In genomic region chr7:34484908-34485598, GRCm38 (mm10) we compare ENCODE assay signal across 10 mouse cellular contexts.
DNase-seq lines count a peak whose midpoint lies in the region; ATAC-seq and TF ChIP-seq lines count a peak whose summit lies in the region.
"Had no signal": no experiment of that assay in that cellular context is flagged by ENCODE, and none has a peak within 500 bp of the region (broad histone marks: within the 10 kb centered on the region; RNA-seq: fewer than 3 reads in every experiment).

No protein-coding gene starts in this region.

- H3K4me3 ChIP-seq in forebrain, postnatal 0 days (ENCODE audit: low read depth, low read length) = no peak overlapping the region
- no peak overlapping the region for H3K4me3 ChIP-seq in forebrain, embryonic 16.5 days (replicated peaks; ENCODE audit: low read length)
- H3K4me3 ChIP-seq in lung, embryonic 15.5 days = no peak overlapping the region
- no peak overlapping the region for H3K4me3 ChIP-seq in heart, embryonic 10.5 days

- WGBS in forebrain, postnatal 0 days = 82% methylated on average over 18 of the region's 18 CpGs
- 86% methylated on average over 18 of the region's 18 CpGs for WGBS in forebrain, embryonic 16.5 days
- 54% methylated on average over 18 of the region's 18 CpGs for WGBS in lung, embryonic 15.5 days
- WGBS in heart, embryonic 10.5 days = 76% methylated on average over 18 of the region's 18 CpGs

- no peaks in the 10 kb centered on the region for H3K4me1 ChIP-seq in forebrain, postnatal 0 days (ENCODE audit: insufficient read depth)
- no peaks in the 10 kb centered on the region for H3K4me1 ChIP-seq in forebrain, embryonic 16.5 days (replicated peaks; ENCODE audit: control insufficient read depth, insufficient read depth, low read length)
- H3K4me1 ChIP-seq in lung, embryonic 15.5 days = 0 out of 2 replicates have a peak, but pooled peaks cover 5% of the 10 kb centered on the region
- H3K4me1 ChIP-seq in heart, embryonic 10.5 days = no peaks in the 10 kb centered on the region

- peak; percentile 21; the same call in 1 of the 2 replicates for TF ChIP-seq CTCF in forebrain, postnatal 0 days (IDR thresholded peaks at IDR 0.05; ENCODE audit: low read depth)

- H3K4me2 ChIP-seq in forebrain, postnatal 0 days (ENCODE audit: low read depth) = no peak overlapping the region
- no peak overlapping the region for H3K4me2 ChIP-seq in forebrain, embryonic 16.5 days (ENCODE audit: low read length)
- no peak overlapping the region for H3K4me2 ChIP-seq in lung, embryonic 15.5 days

- no peak overlapping the region for H3K9ac ChIP-seq in forebrain, postnatal 0 days
- H3K9ac ChIP-seq in forebrain, embryonic 16.5 days (replicated peaks; ENCODE audit: low read depth, low read length) = no peak overlapping the region
- no peak overlapping the region for H3K9ac ChIP-seq in lung, embryonic 15.5 days

- H3K9me3 ChIP-seq in forebrain, postnatal 0 days (ENCODE audit: low read length) = peaks cover 4% of the 10 kb centered on the region; the same call in 1 of the 2 replicates
- no peaks in the 10 kb centered on the region for H3K9me3 ChIP-seq in forebrain, embryonic 16.5 days (ENCODE audit: control insufficient read depth, low read length)
- H3K9me3 ChIP-seq in lung, embryonic 15.5 days = no peaks in the 10 kb centered on the region
- no peaks in the 10 kb centered on the region for H3K9me3 ChIP-seq in heart, embryonic 10.5 days

- no peak overlapping the region for H3K27ac ChIP-seq in forebrain, postnatal 0 days (ENCODE audit: low read depth, low read length)
- H3K27ac ChIP-seq in forebrain, embryonic 16.5 days (ENCODE audit: low read length) = no peak overlapping the region
- peak overlapping the region; percentile 24; the same call in 1 of the 2 replicates for H3K27ac ChIP-seq in lung, embryonic 15.5 days
- H3K27ac ChIP-seq in heart, embryonic 10.5 days = no peak overlapping the region

- no peak for DNase-seq in forebrain, postnatal 0 days
- DNase-seq in ES-CJ7 (ENCODE audit: low read depth, low spot score) = peak; percentile 79
- peak; percentile 73 for DNase-seq in kidney, adult 11 months
- DNase-seq in ovary, adult 18-20 months (ENCODE audit: low spot score) = no peak
- DNase-seq in heart, embryonic 10.5 days (ENCODE audit: low spot score) = no peak
- DNase-seq: adrenal gland, adult 8-10 months; B cell, adult 2 months had no signal

- H3K27me3 ChIP-seq in forebrain, postnatal 0 days (ENCODE audit: insufficient read depth, low read length) = no peaks in the 10 kb centered on the region
- H3K27me3 ChIP-seq in forebrain, embryonic 16.5 days (replicated peaks; ENCODE audit: control insufficient read depth, insufficient read depth, low read length) = no peaks in the 10 kb centered on the region
- H3K27me3 ChIP-seq in lung, embryonic 15.5 days = no peaks in the 10 kb centered on the region
- H3K27me3 ChIP-seq in heart, embryonic 10.5 days (ENCODE audit: insufficient read depth, poor library complexity, severe bottlenecking) = no peaks in the 10 kb centered on the region

- ATAC-seq in forebrain, postnatal 0 days = no peak
- ATAC-seq in forebrain, embryonic 16.5 days = no peak
- ATAC-seq in lung, embryonic 15.5 days (ENCODE audit: borderline replicate concordance, extremely low read depth, low FRiP score, low TSS enrichment) = no peak
- ATAC-seq in cerebellum, adult (ENCODE audit: insufficient number of reproducible peaks, low FRiP score, low TSS enrichment) = no peak

- no peaks in the 10 kb centered on the region for H3K36me3 ChIP-seq in forebrain, postnatal 0 days (ENCODE audit: insufficient read depth)
- no peaks in the 10 kb centered on the region for H3K36me3 ChIP-seq in forebrain, embryonic 16.5 days (ENCODE audit: control insufficient read depth, insufficient read depth)
- no peaks in the 10 kb centered on the region for H3K36me3 ChIP-seq in lung, embryonic 15.5 days
- H3K36me3 ChIP-seq in heart, embryonic 10.5 days = no peaks in the 10 kb centered on the region

Comparison
In these comparisons a context has a peak if more than half of its experiments do, and no peak if none do; other contexts are left out.
1. DNase-seq: peak in ES-CJ7 (single experiment) and kidney, adult 11 months (single experiment); none in forebrain, postnatal 0 days (single experiment), ovary, adult 18-20 months (single experiment) and heart, embryonic 10.5 days (single experiment).